Mouse (Mus musculus) layer of hippocampus, postnatal 25 days (tissue): ENCODE measurements around the gene Dctn5. TPM values are rescaled to one million over a fixed set of nuclear protein-coding genes. Genes with fewer than 3 reads are reported as not detected.

Source experiments
- DNase-seq, 2 experiments: peaks; one replicate each; pipeline ENCODE4 v3.0.0; 2022; ENCODE audit warnings: mixed read lengths in 2 of 2, low spot score in 1 of 2; ENCODE audit errors: extremely low spot score in 1 of 2
- total RNA-seq, 2 experiments: library from RNA; stranded (reverse); gene quantifications; 2 replicates each; pipeline ENCODE4 v1.2.3; 2021

Dctn5 gene
- total RNA-seq, 2 experiments from 2014 or later: 100 to 111 TPM

- DNase-seq: peak; percentile 60 to 71
Observed at GRCm38 (mm10) chr7:122158915-122159902, 26.4 kb downstream of the Dctn5 start, which contains the start of gene Plk1. Gene Plk1, plus strand, starts transcription at chr7:122159439.

- no peak for DNase-seq
Observed at GRCm38 (mm10) chr7:122160037-122160436, 27.2 kb downstream of the Dctn5 start.

GRCm38 (mm10) chr7:122163766-122164165 is 30.9 kb downstream of the Dctn5 start:
- DNase-seq: no peak

GRCm38 (mm10) chr7:122167203-122167602 is 34.4 kb downstream of the Dctn5 start:
- no peak for DNase-seq

GRCm38 (mm10) chr7:122170705-122171104 is 37.9 kb downstream of the Dctn5 start:
- DNase-seq: no peak

DNA sequence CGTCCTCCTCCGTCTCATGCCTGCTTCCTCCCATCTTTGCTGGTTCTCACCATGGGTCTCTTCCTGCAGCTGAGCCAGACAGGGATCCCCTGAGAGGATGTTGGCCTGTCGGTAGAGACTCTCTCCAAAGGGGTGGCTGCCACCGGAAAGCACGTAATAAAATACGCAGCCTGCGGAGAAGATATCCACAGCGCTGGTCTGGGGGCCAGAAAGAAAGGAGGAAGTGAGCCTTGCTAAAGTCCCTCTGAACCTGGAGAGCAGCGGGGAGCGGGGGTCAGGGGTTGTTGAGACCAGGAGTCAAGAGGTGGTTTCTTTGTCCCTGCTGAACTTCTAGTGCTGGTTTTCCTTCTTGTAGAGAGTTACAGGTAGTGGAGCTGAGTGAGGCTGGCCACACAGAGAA is 38.8 kb downstream of the Dctn5 start:
- no peak for DNase-seq

GRCm38 (mm10) chr7:122180720-122181119 is 47.9 kb downstream of the Dctn5 start:
- no peak for DNase-seq

- DNase-seq: no peak
Observed at GRCm38 (mm10) chr7:122184569-122184968, 51.7 kb downstream of the Dctn5 start.

DNA sequence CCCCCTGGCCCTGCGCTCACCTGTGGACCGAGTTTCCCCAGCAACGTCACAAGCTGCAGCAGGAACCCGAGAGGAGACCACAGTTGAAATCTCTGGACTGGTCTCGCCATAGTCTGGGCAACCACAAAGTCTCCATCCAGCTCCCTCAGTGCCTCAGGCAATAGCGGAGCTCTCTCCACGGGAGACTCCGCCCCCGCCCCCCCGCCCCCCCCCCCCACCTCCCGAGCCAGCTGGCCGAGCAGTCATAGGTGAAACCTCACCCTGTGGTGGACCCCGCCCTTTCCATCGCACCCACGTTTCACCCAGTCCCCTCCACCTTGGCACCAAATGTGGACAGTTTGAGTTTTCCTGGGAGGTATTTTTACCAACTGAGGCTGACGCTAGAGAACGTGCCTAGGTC is 53.2 kb downstream of the Dctn5 start, which contains the start of gene Ern2:
Ern2 (minus strand) TSS at position 165 of the 400 bp plus-strand sequence.
- no peak for DNase-seq

DNA sequence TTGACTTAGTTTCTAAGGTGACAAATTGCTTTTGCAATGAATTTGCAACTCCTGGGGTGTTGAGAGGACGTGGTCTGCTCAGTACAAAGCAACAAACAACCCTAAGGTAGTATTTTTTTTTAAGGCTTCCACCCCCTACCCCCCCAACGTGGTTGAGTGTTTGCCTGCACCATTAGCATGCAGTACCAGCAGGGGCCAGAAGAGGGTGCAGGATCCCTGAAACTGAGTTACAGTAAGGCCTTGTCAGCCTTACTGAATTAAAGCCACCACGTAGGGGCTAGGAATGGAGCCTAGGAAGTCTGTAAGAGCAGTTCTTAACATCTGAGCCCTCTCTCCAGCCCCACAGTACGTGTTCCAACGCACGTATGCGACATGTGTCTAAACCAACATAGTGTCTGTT is 56.6 kb downstream of the Dctn5 start:
- peak in 1 of 2 experiments; percentile 70 for DNase-seq

DNA sequence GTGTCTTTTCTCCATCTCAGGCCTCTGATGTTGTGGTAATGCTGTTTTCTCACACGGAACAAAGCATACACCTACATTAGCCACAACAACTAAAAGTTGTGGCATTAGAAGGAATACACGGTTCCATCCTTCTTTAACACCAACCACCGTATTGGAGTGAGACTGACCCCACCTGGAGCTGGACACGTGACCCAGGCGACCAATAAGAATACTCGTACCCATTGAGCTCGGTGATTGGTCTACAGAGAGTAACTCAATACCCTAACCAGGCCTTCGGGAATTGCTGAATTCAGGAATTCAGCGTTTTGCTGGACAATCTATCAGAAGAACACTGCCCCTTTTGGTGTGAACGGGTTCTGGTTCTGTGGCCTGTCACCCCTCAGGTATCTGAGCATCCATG is 58.3 kb downstream of the Dctn5 start:
- no peak for DNase-seq

DNA sequence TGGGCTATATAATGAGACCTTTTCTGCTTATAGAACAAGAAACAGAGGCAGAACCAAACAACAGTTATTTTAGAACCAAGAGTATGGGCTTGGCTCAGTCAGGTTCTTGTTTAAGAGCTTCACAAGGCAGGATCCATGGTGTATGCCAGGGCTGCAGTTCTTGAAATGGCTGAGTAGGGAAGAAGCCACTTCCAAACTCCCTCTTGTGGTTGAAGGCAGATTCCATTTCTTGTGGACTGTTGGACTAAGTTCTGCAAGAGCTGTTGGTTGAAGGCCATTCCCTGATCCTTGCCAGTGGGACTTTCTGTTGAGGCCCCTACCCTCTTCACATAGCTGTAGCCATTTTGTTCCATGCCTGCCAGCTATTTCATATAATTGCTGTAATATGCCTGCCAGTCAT is 61.1 kb downstream of the Dctn5 start:
- DNase-seq: no peak

GRCm38 (mm10) chr7:122196771-122197170 is 63.9 kb downstream of the Dctn5 start:
- no peak for DNase-seq

GRCm38 (mm10) chr7:122197306-122197705 is 64.5 kb downstream of the Dctn5 start:
- DNase-seq: peak in 1 of 2 experiments; percentile 76

Other genes with a start within 250 kb of the Dctn5 start
- gene Cog7, start 151.3 kb upstream of the Dctn5 start, total RNA-seq: 10 to 100 TPM; 37.5 to 41.0 TPM
- gene Gga2, start 111.8 kb upstream of the Dctn5 start, total RNA-seq: 10 to 100 TPM; 26.2 to 30.5 TPM
- gene Ubfd1, start 65.9 kb upstream of the Dctn5 start, total RNA-seq: 10 to 100 TPM; 50.9 to 61.2 TPM
- 1 to 10 TPM; 8.6 to 9.5 TPM for gene Ears2, start 65.8 kb upstream of the Dctn5 start, total RNA-seq
- 100 to 1,000 TPM; 287 to 320 TPM for gene Ndufab1, start 31.2 kb upstream of the Dctn5 start, total RNA-seq
- 1 to 10 TPM; 1.3 to 1.4 TPM for gene Palb2, start 56 bp upstream of the Dctn5 start, total RNA-seq
- 1 to 10 TPM; 1.9 to 2.1 TPM for gene Plk1, start 26.4 kb downstream of the Dctn5 start, total RNA-seq
- under 1 TPM; 0.30 to 0.45 TPM for gene Ern2, start 53.2 kb downstream of the Dctn5 start, total RNA-seq
- 1 to 10 TPM; 2.7 to 2.8 TPM for gene Chp2, start 86.5 kb downstream of the Dctn5 start, total RNA-seq
- 100 to 1,000 TPM; 775 to 867 TPM for gene Prkcb, start 155.7 kb downstream of the Dctn5 start, total RNA-seq